In genomic region chr9:33826116-33826515, GRCm38 (mm10) we compare ENCODE assay signal across 19 mouse cellular contexts.
DNase-seq lines count a peak whose midpoint lies in the region; TF ChIP-seq lines count a peak whose summit lies in the region.
"Had no signal": no experiment of that assay in that cellular context is flagged by ENCODE, and none has a peak within 500 bp of the region (broad histone marks: within the 10 kb centered on the region; RNA-seq: fewer than 3 reads in every experiment).

No protein-coding gene starts in this region.

- H3K4me3 ChIP-seq in layer of hippocampus, adult 2 months = no peak overlapping the region
- H3K4me3 ChIP-seq in heart, adult 2 months = no peak overlapping the region
- H3K4me3 ChIP-seq: limb, embryonic 13.5 days; liver, embryonic 12.5 days; midbrain, embryonic 12.5 days had no signal

- 65% methylated on average over 4 of the region's 4 CpGs for WGBS in heart, adult 2 months

- intact Hi-C loops in heart, adult 2 months (cut with DNase I) = no loop called here

- no peak for TF ChIP-seq POLR2A in heart, adult 2 months (IDR thresholded peaks at IDR 0.05; ENCODE audit: insufficient read depth, low read depth, low read length)

- no peak for TF ChIP-seq CTCF in layer of hippocampus, adult 2 months (conservative IDR thresholded peaks at IDR 0.05)
- no peak for TF ChIP-seq CTCF in heart, adult 2 months (IDR thresholded peaks at IDR 0.05)

- H3K27me3 ChIP-seq in heart, adult 2 months (ENCODE audit: control insufficient read depth, insufficient read depth, low read length) = no peaks in the 10 kb centered on the region
- H3K27me3 ChIP-seq: limb, embryonic 13.5 days; liver, embryonic 12.5 days; midbrain, embryonic 12.5 days; Patski had no signal

- no peaks in the 10 kb centered on the region for H3K4me1 ChIP-seq in heart, adult 2 months (ENCODE audit: control insufficient read depth, insufficient read depth, low read length)
- H3K4me1 ChIP-seq: limb, embryonic 13.5 days; liver, embryonic 12.5 days; midbrain, embryonic 12.5 days had no signal

- H3K36me3 ChIP-seq in heart, adult 2 months (ENCODE audit: control insufficient read depth, insufficient read depth, low read length) = no peaks in the 10 kb centered on the region
- H3K36me3 ChIP-seq: limb, embryonic 13.5 days; liver, embryonic 12.5 days; midbrain, embryonic 12.5 days had no signal

- no peak overlapping the region for H3K9ac ChIP-seq in heart, adult 2 months (ENCODE audit: low read depth, low read length)
- H3K9ac ChIP-seq: limb, embryonic 13.5 days; liver, embryonic 12.5 days; midbrain, embryonic 12.5 days had no signal

- TF ChIP-seq EP300 in heart, adult 2 months (IDR thresholded peaks at IDR 0.05; ENCODE audit: insufficient read depth, low read depth, low read length) = no peak

- peak overlapping the region; percentile 46; the same call in 1 of the 2 replicates for H3K27ac ChIP-seq in layer of hippocampus, adult 2 months
- no peak overlapping the region for H3K27ac ChIP-seq in heart, adult 2 months
- H3K27ac ChIP-seq: limb, embryonic 13.5 days; liver, embryonic 12.5 days; midbrain, embryonic 12.5 days had no signal

- DNase-seq in layer of hippocampus, adult 11-12 months (ENCODE audit: low spot score) = peak; percentile 16
- no peak for DNase-seq in layer of hippocampus, postnatal 25 days (ENCODE audit: extremely low spot score in 1 of 2, low spot score in 1 of 2)
- peak; percentile 29 for DNase-seq in Muller cell, postnatal 12 days (ENCODE audit: inconsistent ontology term)
- DNase-seq in layer of hippocampus, adult 2 months (ENCODE audit: low spot score in 2 of 2) = peak; percentile 14 to 28
- peak; percentile 7 for DNase-seq in right cerebral cortex, postnatal 14 days
- no peak for DNase-seq in adrenal gland, postnatal 36 days
- DNase-seq in heart, adult 2 months = no peak
- no peak for DNase-seq in thymus, postnatal 10 days (ENCODE audit: low spot score in 2 of 2)
- DNase-seq: cerebellum, adult 18-20 months; cerebellum, postnatal 14 days; kidney, postnatal 4 days; lung, adult 18-20 months; lung, postnatal 14 days; spleen, adult 18-20 months; thymus, postnatal 36 days had no signal

- no peaks in the 10 kb centered on the region for H3K79me2 ChIP-seq in heart, adult 2 months (replicated peaks; ENCODE audit: control insufficient read depth, insufficient read depth, low read length)

Comparison
In these comparisons a context has a peak if more than half of its experiments do, and no peak if none do; other contexts are left out.
1. DNase-seq: peak in layer of hippocampus, adult 11-12 months (single experiment), Muller cell, postnatal 12 days (single experiment), layer of hippocampus, adult 2 months (2 of 2) and right cerebral cortex, postnatal 14 days (single experiment); none in layer of hippocampus, postnatal 25 days (0 of 2), adrenal gland, postnatal 36 days (0 of 2), heart, adult 2 months (0 of 2) and thymus, postnatal 10 days (0 of 2).